8 mouse cellular contexts compared by ENCODE assay signal in the genomic region with DNA sequence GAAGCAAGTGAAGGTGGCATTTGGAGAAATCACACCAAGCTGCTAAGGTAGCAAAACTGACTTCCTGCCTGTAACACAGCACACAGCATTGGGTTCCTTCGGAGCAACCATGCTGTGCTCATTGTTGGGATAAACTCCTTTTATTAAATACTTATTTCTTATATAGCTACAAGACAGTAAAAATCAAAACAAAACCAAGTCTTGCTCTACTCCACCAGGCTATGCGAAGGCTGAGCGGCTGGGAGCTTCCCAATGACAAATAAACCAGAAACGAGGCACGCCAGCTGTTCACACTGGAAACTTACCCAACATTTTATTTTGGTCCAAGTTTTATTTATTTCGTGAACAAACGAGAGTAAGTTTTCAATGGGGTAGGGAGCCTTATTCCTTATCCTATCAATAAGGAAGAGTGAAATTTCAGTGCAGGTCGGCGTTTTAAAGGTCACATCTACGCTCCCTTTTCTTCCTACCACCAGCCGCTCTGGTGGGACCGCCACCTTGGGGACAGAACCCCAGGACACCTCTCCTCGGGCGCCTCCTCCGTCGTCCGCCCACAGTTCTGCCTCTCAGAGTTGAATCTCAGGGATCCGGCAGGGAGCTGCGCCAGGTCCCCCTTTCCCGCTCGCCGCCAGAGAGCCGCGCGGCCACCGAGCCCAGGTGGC. TPM values are rescaled to one million over a fixed set of nuclear protein-coding genes. Genes with fewer than 3 reads are reported as not detected.
DNase-seq lines count a peak whose midpoint lies in the region; ATAC-seq lines count a peak whose summit lies in the region.

No protein-coding gene starts in this region.

- no peaks in the 10 kb centered on the region for H3K9me3 ChIP-seq in kidney, embryonic 15.5 days (replicated peaks)
- H3K9me3 ChIP-seq in heart, embryonic 15.5 days (replicated peaks), result no peaks in the 10 kb centered on the region

- H3K4me1 ChIP-seq in kidney, embryonic 15.5 days, result peaks cover 6% of the 10 kb centered on the region
- peaks cover 17% of the 10 kb centered on the region for H3K4me1 ChIP-seq in heart, embryonic 15.5 days (replicated peaks)

- H3K4me3 ChIP-seq in kidney, embryonic 15.5 days (replicated peaks), result peak overlapping the region; percentile 60
- H3K4me3 ChIP-seq in heart, embryonic 15.5 days, result peak overlapping the region; percentile 77

- peak; percentile 75 for ATAC-seq in kidney, embryonic 15.5 days (replicated peaks; ENCODE audit: low FRiP score)
- ATAC-seq in heart, embryonic 15.5 days (replicated peaks; ENCODE audit: insufficient number of reproducible peaks, insufficient read depth, low FRiP score, low read depth), result peak; percentile 50

- WGBS in kidney, embryonic 15.5 days, result under 1% methylated on average over 26 of the region's 26 CpGs
- under 1% methylated on average over 26 of the region's 26 CpGs for WGBS in heart, embryonic 15.5 days

- no peaks in the 10 kb centered on the region for H3K36me3 ChIP-seq in kidney, embryonic 15.5 days
- no peaks in the 10 kb centered on the region for H3K36me3 ChIP-seq in heart, embryonic 15.5 days

- intact Hi-C loops in gastrocnemius, postnatal 14 days (cut with DNase I; ENCODE audit: low total_unique reads), result no loop called here

- DNase-seq in kidney, adult 9 months, result no peak
- DNase-seq in embryo, embryonic 10.5 days (ENCODE audit: low spot score), result peak; percentile 71
- peak; percentile 30 to 36 for DNase-seq in layer of hippocampus, postnatal 25 days (ENCODE audit: extremely low spot score in 1 of 2, low spot score in 1 of 2)
- peak; percentile 47 for DNase-seq in lung, postnatal 36 days
- DNase-seq in telencephalon, adult 2 months (ENCODE audit: low read depth, low spot score), result peak; percentile 60
- no peak for DNase-seq in gastrocnemius, postnatal 14 days

- no peaks in the 10 kb centered on the region for H3K27me3 ChIP-seq in kidney, embryonic 15.5 days
- H3K27me3 ChIP-seq in heart, embryonic 15.5 days, result no peaks in the 10 kb centered on the region

- H3K4me2 ChIP-seq in kidney, embryonic 15.5 days, result peak overlapping the region; percentile 76
- peak overlapping the region; percentile 71 for H3K4me2 ChIP-seq in heart, embryonic 15.5 days

- H3K9ac ChIP-seq in kidney, embryonic 15.5 days, result peak overlapping the region; percentile 86
- H3K9ac ChIP-seq in heart, embryonic 15.5 days, result peak overlapping the region; percentile 86

- H3K27ac ChIP-seq in kidney, embryonic 15.5 days, result peak overlapping the region; percentile 93
- H3K27ac ChIP-seq in heart, embryonic 15.5 days, result peak overlapping the region; percentile 98

RNA-seq across cellular contexts. Expression of a gene that starts 0.5 kb away (rescaled TPM):
- 37.7 and 37.8 TPM in 2 replicates for polyA plus RNA-seq in kidney, embryonic 15.5 days (2015; fragmentation: Nextera tagmentation; extraction: Ambion mirVana)
- polyA plus RNA-seq in heart, embryonic 15.5 days (2015; fragmentation: Nextera tagmentation; extraction: Ambion mirVana), result 36.7 and 37.3 TPM in 2 replicates
- total RNA-seq in layer of hippocampus, postnatal 25 days (2021), result 10 to 100 TPM; 44.7 to 50.8 TPM
- total RNA-seq in gastrocnemius, postnatal 14 days (2021), result 1 to 10 TPM; 7.4 to 7.6 TPM

Comparison
In these comparisons a context has a peak if more than half of its experiments do, and no peak if none do; other contexts are left out.
1. DNase-seq: peak in embryo, embryonic 10.5 days (single experiment), layer of hippocampus, postnatal 25 days (2 of 2), lung, postnatal 36 days (single experiment) and telencephalon, adult 2 months (single experiment); none in kidney, adult 9 months (single experiment) and gastrocnemius, postnatal 14 days (single experiment).
2. RNA of a gene that starts 0.5 kb away (total RNA-seq): 44.7 to 50.8 TPM in layer of hippocampus, postnatal 25 days; 7.4 to 7.6 TPM in gastrocnemius, postnatal 14 days; every median in the first group is over 4 times any median in the second.